Mouse (Mus musculus) heart, postnatal 14 days (tissue): Measurements from ENCODE around the gene Top2b. TPM values are rescaled to one million over a fixed set of nuclear protein-coding genes. Genes with fewer than 3 reads are reported as not detected.

Experiments
- DNase-seq, 2 experiments: peaks; one replicate each; pipeline ENCODE4 v3.0.0; 2021 to 2022
- intact Hi-C: fragments of 180-260 bp; cut with DNase I; formaldehyde crosslinking; loops from one replicate; pipeline ENCODE4 v1.15.1; 2025
- long read RNA-seq, 2 experiments: library from polyadenylated mRNA; stranded (forward); transcript quantifications; one replicate each; pipeline ENCODE4 v2.0.0; 2021
- total RNA-seq, 2 experiments: library from RNA; stranded (reverse); gene quantifications; 2 replicates each; pipeline ENCODE4 v1.2.3; 2021

Top2b gene
- total RNA-seq = 10 to 100 TPM; 75.5 to 80.6 TPM
- long read RNA-seq, experiment 1, full-length matches to known transcripts = 29 of 46 reads
- long read RNA-seq, experiment 1, partial matches to known transcripts = 12 of 46 reads
- long read RNA-seq, experiment 1, other reads (novel, unspliced or antisense) = 5 of 46 reads
- long read RNA-seq, experiment 2, full-length matches to known transcripts = 20 of 27 reads
- long read RNA-seq, experiment 2, partial matches to known transcripts = 6 of 27 reads
- long read RNA-seq, experiment 2, other reads (novel, unspliced or antisense) = 1 of 27 reads

DNA sequence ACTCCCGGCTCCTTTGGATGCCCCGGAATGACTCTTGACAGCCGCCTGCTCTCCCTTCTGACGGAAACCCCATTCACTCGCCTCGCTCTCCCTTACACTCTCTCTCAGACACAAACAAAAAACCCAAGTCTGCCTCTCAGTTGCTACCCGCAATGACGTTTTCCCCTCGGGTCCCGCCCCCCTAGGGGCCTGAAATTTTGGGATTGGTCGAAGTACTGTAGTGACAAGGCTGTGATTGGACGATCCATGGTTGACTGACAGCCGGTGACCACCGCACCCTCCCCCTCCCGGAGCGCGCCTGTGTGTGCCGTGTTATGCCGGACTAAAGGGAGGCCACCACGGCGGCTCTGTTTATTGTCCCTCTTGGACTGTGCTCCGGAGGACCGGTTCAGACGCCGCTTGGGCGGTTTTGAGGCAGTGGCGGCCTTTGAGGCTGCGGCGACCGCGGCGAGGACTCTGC, at the start of gene Top2b:
TSS of gene Top2b (plus strand) at position 302 of the 460 bp plus-strand sequence.
- intact Hi-C loops = loop anchor here (2.0 to 10.0 kb wide), 4 partner anchors 38 to 1010 kb away; partner anchors contain the start of genes Ngly1 and Oxsm
- DNase-seq = peak; percentile 95

DNA sequence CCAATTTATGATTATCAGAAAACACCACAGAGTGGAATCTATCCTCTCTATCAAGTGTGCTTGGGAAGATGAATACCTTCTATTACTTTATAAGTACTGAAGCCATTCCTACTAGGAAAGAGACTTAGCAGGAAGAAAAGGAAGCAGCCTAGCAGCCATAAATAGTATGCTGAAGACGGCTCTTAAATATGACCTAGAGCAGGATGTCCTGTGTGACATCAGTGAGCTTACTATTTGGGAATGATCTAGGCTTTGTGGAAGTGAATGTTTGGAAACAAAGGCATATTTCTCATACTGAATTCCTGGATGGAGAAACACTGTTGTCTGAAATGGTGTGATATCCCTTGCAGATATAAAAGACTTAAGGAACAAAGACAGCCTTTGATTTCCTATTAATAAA, 48.3 kb upstream of the Top2b start:
- DNase-seq = no peak
- intact Hi-C loops = loop anchor here (5.0 to 10.0 kb wide), 2 partner anchors 51 to 72 kb away; partner anchors contain the start of genes Ngly1, Oxsm and Top2b

DNA sequence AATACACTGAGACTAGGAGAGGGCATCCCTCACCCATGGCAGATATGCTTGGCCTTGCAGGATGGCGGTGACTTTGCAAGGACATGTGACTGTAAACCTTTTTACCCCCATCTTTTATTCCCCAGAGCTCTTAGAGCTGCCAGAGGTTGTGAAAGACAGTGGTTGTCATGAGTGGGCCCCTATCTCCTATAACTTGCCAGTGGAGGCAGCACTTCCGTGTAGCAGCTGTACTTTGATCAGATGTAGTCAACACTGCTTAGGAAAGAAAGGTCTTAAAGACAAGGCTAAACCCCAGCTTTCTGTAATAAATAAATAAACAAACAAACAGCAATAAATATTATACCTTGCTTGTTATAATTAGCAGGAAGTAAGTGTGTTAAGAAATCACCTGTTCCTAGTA, 45.2 kb upstream of the Top2b start:
- intact Hi-C loops = loop anchor here (5.0 to 10.0 kb wide), 2 partner anchors 47 to 75 kb away; partner anchors contain the start of genes Ngly1, Oxsm and Top2b
- no peak for DNase-seq

DNA sequence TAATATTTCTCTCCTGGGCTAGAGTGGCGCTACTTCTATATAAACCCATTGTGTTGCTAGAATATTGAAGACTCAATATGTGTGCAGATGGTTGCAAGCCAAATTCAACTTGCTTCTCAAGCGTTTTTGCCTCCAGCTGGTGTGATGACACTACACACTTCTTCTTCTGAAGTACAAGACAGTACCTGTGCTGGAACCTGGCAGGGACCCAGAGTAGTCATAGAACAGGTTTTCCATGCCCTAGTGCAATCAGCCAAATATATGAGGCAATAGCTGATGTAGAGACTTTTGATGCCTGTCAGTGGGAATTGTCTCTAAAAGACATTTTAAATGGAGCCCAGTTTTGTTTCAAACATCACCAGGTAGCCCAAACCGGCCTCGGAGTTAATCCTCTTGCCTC, 40.6 kb upstream of the Top2b start:
- DNase-seq = no peak
- intact Hi-C loops = no loop called here

DNA sequence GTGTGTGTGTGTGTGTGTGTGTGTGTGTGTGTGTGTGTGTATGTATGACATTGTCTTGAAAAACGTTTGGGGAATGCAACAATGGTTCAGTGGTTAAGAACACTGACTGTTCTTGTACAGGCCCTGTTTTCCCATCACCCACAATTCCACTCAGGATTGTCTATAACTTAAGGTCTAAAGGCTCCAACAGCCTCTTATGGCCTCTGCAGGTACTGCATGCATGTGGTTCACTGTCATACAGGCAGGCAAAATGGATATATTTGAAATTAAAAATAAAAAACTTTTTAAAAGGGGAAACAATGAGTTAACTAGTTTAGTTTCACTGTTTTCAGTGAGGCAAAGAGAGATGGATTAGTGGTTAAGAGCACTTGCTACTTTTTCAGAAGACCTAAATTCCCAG, 39.8 kb upstream of the Top2b start:
- intact Hi-C loops = loop anchor here (5.0 kb wide), 1 partner anchor 37 kb away; no protein-coding TSS in a partner anchor
- DNase-seq = no peak

DNA sequence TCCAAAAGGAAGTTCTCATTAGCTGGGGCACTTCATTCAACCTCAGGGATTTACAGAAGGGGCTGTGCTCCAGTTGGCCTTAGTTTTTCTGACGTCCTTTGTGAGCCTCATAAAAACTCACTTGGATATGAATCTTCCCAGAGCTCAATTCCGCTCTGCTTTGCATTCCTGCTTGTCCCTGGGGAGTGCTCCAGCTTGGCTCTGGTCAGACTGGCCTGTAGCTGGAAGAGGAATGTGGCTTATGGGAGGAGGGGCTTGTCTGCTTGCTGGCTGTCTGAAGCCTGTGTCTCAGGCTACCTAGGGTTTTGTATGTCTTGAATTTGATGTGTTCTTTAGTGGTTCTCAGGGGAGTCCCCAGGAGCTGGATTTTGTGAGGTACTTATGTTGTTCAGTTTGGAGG, 36.4 kb upstream of the Top2b start:
- intact Hi-C loops = loop anchor here (5.0 kb wide), 1 partner anchor 34 kb away; no protein-coding TSS in a partner anchor
- peak; percentile 46 to 58 for DNase-seq

DNA sequence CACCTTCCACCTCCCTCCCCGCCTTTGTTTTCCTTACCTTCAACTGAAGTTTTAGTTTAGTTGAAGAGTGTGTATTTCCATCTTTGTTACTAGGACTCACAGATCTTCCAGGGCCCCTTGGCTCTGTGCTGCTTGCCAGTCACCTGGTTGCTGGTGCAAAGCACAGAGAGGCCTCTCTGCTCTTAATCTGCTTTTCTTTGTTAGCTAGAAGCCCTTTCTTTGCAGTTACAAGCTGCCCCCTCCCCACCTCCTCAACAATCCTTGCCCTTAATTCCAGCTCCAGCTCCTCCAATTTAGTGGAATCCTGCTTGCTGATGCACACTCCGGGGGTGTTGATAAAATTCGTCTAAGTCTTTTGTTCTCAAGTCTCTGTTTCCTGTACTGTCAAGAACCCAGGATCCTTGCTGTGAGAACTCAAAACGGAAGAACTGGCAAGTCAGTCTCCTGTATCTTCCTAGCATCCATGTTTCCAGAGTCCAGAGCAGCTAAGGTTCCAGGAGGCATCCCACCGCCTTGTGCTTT, 36.0 kb upstream of the Top2b start:
- no peak for DNase-seq
- intact Hi-C loops = loop anchor here (5.0 kb wide), 1 partner anchor 33 kb away; no protein-coding TSS in a partner anchor

DNA sequence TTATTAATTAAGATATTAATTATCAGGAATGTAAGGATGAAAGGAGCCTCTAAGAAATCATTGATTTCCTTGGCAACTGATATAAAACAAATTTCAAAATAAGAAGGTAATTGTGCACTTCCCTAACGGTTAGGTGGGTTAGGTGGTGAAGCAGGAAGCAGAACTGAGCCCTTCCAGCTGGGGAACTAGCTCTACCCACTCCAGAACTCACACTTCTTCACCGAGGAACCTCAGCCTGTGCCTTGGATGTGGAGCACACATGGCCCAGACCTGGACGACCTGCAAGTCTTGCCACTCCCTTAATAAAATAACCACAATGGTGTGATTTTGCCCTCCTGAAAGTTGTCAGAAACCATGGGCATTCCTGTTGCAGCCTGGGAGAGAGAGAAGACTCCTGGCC, 35.2 kb upstream of the Top2b start:
- no peak for DNase-seq
- intact Hi-C loops = loop anchor here (5.0 kb wide), 1 partner anchor 33 kb away; no protein-coding TSS in a partner anchor

DNA sequence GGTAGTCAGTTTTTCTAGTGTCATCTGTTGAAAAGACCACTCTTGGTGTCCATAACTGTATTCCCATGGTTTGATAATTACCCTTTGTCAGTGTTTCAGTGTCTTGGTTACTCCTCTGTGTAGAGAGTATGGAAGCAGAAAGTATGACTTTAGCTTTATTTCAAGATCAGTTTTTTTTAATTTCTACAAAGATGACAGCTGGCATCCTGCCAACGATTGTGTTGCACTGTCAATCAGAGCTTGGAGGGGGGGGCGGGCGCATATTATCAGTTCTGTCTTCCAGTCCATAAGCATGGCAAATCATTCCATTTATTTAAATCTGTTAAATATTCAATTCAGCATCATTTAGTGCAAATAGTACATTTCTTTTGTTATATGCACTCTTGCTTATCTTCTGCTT, 30.7 kb upstream of the Top2b start:
- intact Hi-C loops = no loop called here
- DNase-seq = no peak

DNA sequence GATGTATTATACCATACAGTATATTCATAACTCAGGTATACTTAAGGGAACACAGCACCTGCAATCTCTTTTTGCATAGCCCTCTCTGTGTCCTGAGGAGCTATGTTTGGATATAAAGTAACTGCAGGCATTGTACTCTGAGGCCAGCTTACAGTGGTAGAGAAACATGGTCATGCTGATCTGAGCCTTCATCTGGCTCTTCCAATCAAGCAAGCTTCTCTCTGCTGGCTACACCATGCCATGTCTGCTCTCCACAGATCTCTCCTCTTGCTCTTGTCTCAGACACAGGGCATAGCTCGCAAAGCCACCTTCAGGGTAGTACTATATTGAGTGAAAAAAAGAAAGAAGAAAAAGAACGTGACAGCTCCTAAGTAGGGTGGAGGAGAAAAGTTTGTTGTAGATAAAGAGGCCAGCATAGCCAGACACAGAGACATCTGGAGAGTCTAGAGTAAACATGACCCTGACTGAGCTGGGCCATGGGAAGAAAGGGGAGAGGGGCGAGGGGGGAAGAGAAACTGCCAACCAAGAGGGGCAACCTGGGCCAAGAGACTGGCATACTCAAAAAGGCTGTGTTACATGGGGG, 29.1 kb upstream of the Top2b start:
- intact Hi-C loops = no loop called here
- DNase-seq = no peak

DNA sequence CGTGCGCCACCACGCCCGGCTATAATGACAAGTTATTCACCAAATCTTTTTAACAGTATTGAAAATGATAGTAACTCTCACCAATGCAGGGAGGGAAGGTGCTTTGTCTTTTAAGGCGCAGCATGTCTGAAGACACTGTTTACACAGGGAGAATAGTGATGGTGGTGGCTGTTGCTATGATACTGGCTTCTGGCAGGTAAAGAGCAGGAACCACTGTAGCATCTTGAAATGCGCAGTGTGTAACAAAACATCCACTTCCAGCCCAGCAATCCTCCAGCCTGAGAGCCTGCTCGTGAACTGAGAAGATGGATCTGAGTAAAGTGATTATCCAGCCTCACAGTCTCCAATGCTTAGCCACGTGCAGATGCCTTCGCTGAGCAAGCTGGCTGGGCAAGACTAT, 17.5 kb upstream of the Top2b start:
- intact Hi-C loops = no loop called here
- DNase-seq = no peak

DNA sequence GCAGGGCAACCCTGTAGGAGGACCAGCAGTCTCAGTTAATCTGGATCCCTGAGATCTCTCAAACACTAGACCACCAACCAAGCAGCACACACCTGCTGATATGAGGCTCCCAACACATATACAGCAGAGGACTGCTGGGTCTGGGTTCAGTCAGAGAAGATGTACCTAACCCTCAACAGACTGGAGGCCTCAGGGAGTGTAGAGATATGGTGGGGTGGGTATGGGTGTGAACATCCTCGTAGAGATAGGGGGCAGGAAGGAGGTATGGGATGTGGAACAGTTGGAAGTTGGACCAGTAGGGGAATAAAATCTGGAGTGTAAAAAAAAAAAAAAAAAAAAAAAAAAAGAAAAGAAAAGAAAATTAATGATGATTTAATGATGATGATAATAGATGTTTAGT, 5.3 kb upstream of the Top2b start:
- no peak for DNase-seq
- intact Hi-C loops = loop anchor here (5.0 to 10.0 kb wide), 2 partner anchors 32 to 1005 kb away; no protein-coding TSS in a partner anchor

DNA sequence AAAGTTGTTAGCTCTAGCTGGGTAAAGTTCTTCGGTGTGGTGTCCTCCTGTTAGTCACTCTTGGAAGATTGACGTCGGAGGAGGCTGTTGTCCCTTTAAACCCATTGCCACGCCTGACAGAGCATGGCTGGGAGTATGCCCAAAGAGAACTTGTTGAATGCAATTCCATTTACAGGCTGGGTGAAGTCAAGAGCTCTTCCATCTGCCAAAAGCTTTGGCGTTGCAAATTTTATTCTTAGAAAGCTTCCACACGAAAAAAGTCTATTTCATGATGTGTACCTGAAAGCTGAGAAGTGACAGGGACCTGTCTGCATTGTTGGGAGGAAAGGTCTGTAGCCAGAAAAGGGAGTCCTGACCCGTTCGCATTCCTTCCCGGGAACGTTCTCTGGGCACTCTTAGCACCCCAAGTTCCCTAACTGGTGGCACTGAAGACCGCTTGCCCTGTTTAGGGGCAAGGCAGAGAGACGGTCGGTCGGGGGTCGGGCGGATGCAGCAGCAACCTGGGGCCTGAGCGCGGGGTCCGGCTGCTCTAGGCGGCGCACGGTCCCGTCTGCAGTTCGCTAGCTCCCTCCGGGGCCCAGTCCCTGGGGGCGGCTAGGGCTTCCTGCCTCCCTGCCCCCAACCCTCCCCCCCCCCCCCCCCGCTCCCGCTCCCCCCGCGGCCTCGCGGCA, 683 bp upstream of the Top2b start:
- peak; percentile 74 to 75 for DNase-seq
- intact Hi-C loops = loop anchor here (2.0 to 10.0 kb wide), 3 partner anchors 37 to 1009 kb away; partner anchors contain the start of genes Ngly1 and Oxsm

DNA sequence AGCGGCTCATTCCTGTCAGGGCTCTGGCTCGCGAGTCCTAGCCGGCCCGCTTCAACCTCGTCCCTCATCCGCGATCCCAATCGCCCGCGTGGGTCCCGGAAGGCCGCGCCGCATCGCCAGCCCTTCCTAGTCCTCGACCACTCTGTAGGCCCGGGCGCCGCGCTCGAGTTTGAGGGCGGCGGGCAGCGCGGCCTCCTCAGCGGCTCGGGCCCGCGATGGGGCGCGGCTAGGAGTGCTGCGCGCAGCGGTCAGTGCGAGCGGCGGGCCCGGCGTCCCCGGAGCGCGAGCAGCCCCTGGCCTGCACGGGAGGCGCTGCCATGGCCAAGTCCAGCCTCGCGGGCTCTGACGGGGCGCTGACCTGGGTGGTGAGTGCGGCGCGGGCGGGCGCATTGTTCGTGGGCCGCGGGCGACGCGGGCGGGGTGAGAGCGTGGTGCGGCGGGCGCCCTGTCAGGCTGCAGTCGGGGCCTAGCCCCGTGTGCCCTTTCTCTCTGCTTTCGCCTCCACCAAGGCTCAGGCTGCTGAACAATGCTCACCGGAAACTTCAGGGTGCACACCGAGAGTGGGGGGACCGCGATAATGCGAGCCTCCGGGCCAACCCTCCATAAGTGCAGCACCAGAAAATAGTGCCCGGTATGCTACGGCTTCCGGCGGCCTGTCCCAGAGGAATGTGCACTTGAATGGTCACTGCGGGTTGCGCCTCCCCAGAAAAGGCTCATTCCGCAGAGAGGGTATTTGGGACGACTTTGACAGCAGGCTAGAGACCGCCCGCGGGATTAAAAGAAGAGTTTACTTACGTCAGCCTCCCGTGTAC, 589 bp downstream of the Top2b start:
- DNase-seq = peak; percentile 75 to 78
- intact Hi-C loops = loop anchor here (2.0 to 10.0 kb wide), 3 partner anchors 48 to 1011 kb away; partner anchors contain the start of genes Ngly1 and Oxsm

DNA sequence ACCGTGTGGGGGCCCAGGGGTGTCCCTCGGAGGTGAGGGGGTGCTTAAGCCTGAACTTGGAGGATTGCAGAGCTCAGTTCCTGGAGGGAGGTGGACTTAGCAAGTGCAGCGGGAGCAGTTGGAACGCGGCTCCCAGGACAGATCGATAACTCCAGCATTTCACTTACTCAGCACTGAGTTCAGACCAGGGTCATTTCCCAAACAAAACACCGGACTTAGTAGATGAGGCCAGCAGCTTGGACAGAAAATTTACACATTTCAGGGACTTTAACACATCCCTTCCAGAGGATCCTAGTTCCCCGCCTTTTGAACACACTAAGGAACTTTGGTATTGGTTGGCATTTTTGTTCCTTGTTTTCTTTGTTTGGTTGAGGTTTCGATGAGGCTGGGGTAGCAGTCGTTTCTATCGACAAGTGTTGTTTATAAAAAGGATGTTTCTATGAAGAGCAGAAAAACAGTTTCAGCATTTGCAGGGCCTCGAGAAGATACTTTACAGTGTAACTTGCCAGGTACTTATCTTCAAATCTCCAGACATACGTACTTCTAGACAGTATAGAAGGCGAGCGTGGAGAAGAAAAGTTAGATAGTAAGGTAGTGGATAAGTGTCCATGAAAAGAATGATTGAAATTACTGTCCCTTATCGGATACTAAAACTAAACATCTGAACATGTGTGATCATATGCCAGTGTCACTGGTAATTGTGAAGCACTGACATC, 1.4 kb downstream of the Top2b start:
- no peak for DNase-seq
- intact Hi-C loops = loop anchor here (5.0 to 10.0 kb wide), 2 partner anchors 49 to 1012 kb away; no protein-coding TSS in a partner anchor

DNA sequence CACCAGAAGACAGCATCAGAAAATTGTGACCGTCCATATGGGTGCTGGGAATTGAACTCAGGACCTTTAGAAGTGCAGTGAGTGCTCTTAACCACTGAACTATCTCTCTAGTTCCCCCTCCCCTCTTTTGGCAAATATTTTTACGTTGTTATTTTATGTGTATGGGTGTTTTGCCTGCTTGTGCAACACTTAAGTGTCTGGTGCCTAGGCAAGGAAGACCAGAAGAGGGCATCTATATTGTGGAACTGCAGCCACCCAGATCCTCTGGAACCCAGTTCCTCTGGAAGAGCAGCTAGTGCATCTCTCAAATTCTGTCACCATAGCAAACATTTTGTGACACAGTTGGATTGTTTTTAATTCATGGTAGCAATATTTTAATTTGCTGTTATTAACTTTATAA, 2.0 kb downstream of the Top2b start:
- DNase-seq = no peak
- intact Hi-C loops = loop anchor here (5.0 to 10.0 kb wide), 2 partner anchors 50 to 1012 kb away; no protein-coding TSS in a partner anchor

DNA sequence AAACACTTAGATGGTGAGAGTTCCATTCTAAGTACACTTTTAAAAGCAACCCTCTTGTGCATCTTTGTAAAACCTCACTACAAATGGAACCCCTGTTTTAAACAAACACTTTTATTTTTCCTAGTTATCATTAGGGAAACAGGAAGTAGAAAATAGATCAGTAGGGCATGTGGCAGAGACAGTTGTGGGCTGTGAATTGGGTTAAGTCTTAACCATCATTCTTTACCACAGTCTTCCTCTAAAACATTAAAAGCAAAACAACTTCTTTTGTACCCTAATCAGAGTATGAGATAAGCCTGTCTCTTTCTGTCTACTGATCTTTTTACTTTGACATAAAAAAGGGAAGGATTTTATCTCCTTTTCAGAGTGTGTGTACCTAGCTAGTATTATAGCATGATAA, 7.8 kb downstream of the Top2b start:
- no peak for DNase-seq
- intact Hi-C loops = no loop called here

DNA sequence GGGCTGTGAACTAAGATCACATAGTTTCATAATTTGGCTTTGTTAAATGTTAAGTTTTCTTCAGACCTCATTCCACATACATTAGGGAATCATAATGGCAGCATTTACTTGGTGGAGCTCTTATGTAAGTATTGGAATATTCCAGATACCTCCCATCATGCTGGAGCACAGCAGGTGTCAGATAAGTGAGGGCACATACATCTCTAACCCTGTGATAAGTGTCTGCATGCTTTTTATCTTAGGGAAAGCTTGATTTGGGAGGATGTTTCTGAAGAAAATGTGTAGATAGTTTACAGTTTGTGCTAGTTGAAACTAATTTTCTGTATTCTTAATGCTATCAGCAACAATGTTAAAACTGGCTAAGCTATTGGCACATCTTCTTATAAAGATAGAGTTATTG, 8.2 kb downstream of the Top2b start:
- DNase-seq = no peak
- intact Hi-C loops = no loop called here
